Mouse (Mus musculus) retina, postnatal 7 days (tissue): ENCODE measurements around the gene Fchsd2.

Experiments used
- DNase-seq: peaks from one replicate; pipeline ENCODE4 v3.0.0-alpha.2; 2012; ENCODE audit warnings: low read depth, low spot score

The Fchsd2 gene

GRCm38 (mm10) chr7:101072123-101072740 is 20.4 kb upstream of the Fchsd2 start:
- no peak for DNase-seq

- DNase-seq, result no peak
Measured at GRCm38 (mm10) chr7:101074170-101074767, 18.4 kb upstream of the Fchsd2 start.

- DNase-seq, result no peak
Measured at GRCm38 (mm10) chr7:101083562-101084166, 9.0 kb upstream of the Fchsd2 start.

GRCm38 (mm10) chr7:101084816-101085456 is 7.7 kb upstream of the Fchsd2 start:
- DNase-seq, result no peak

GRCm38 (mm10) chr7:101085779-101086178 is 6.9 kb upstream of the Fchsd2 start:
- no peak for DNase-seq

- no peak for DNase-seq
Measured at GRCm38 (mm10) chr7:101088687-101089086, 4.0 kb upstream of the Fchsd2 start.

GRCm38 (mm10) chr7:101089242-101089641 is 3.4 kb upstream of the Fchsd2 start:
- DNase-seq, result no peak

GRCm38 (mm10) chr7:101093231-101093630 is 568 bp downstream of the Fchsd2 start:
- DNase-seq, result no peak

GRCm38 (mm10) chr7:101094746-101095145 is 2.1 kb downstream of the Fchsd2 start:
- no peak for DNase-seq

GRCm38 (mm10) chr7:101095560-101095959 is 2.9 kb downstream of the Fchsd2 start:
- no peak for DNase-seq

GRCm38 (mm10) chr7:101096576-101096975 is 3.9 kb downstream of the Fchsd2 start:
- no peak for DNase-seq

- DNase-seq, result no peak
Measured at GRCm38 (mm10) chr7:101097084-101097483, 4.4 kb downstream of the Fchsd2 start.

GRCm38 (mm10) chr7:101099981-101100380 is 7.3 kb downstream of the Fchsd2 start:
- DNase-seq, result no peak

GRCm38 (mm10) chr7:101101156-101101691 is 8.6 kb downstream of the Fchsd2 start:
- DNase-seq, result no peak

GRCm38 (mm10) chr7:101106666-101107065 is 14.0 kb downstream of the Fchsd2 start:
- DNase-seq, result no peak

- peak; percentile 13 for DNase-seq
Measured at GRCm38 (mm10) chr7:101107073-101107810, 14.6 kb downstream of the Fchsd2 start.

- DNase-seq, result peak; percentile 97
Measured at GRCm38 (mm10) chr7:101107968-101108652, 15.4 kb downstream of the Fchsd2 start.

- DNase-seq, result no peak
Measured at GRCm38 (mm10) chr7:101108653-101109005, 16.0 kb downstream of the Fchsd2 start.

GRCm38 (mm10) chr7:101109006-101109855 is 16.6 kb downstream of the Fchsd2 start:
- peak; percentile 17 for DNase-seq

GRCm38 (mm10) chr7:101109856-101110350 is 17.2 kb downstream of the Fchsd2 start:
- no peak for DNase-seq
